Mouse (Mus musculus): ENCODE measurements around the gene Galnt16.

- TF ChIP-seq CTCF (IDR thresholded peaks at IDR 0.05; ENCODE audit: insufficient read depth, low read depth, low read length) (no peak), POLR2A (IDR thresholded peaks at IDR 0.05; ENCODE audit: insufficient read depth, low read depth, low read length) (no peak)
These were observed 56.8 kb downstream of the Galnt16 start for GRCm38 (mm10) chr12:80574825-80575371.
